8 mouse cellular contexts compared by ENCODE assay signal in genomic region chr9:54980674-54981073, GRCm38 (mm10). TPM values are rescaled to one million over a fixed set of nuclear protein-coding genes. Genes with fewer than 3 reads are reported as not detected.
DNase-seq lines count a peak whose midpoint lies in the region; ATAC-seq and TF ChIP-seq lines count a peak whose summit lies in the region.

Chrna5 (plus strand) TSS chr9:54980880.

- no peak for TF ChIP-seq EP300 in heart, adult 2 months (IDR thresholded peaks at IDR 0.05; ENCODE audit: insufficient read depth, low read depth, low read length)
- TF ChIP-seq EP300 in ES-Bruce4 (IDR thresholded peaks at IDR 0.05; ENCODE audit: insufficient read depth, low read depth, low read length): no peak

- H3K36me3 ChIP-seq in heart, adult 2 months (ENCODE audit: control insufficient read depth, insufficient read depth, low read length): no peaks in the 10 kb centered on the region; the same call in 1 of the 2 replicates
- no peaks in the 10 kb centered on the region for H3K36me3 ChIP-seq in ES-Bruce4 (ENCODE audit: control insufficient read depth, insufficient read depth, low read length, poor library complexity, severe bottlenecking)
- H3K36me3 ChIP-seq in forebrain, embryonic 16.5 days (ENCODE audit: control insufficient read depth, insufficient read depth): no peaks in the 10 kb centered on the region
- no peaks in the 10 kb centered on the region for H3K36me3 ChIP-seq in liver, embryonic 16.5 days (ENCODE audit: control insufficient read depth, insufficient read depth)

- H3K9me3 ChIP-seq in ES-Bruce4 (replicated peaks; ENCODE audit: control insufficient read depth, insufficient read depth, low read length, poor library complexity, severe bottlenecking): no peaks in the 10 kb centered on the region
- no peaks in the 10 kb centered on the region for H3K9me3 ChIP-seq in forebrain, embryonic 16.5 days (ENCODE audit: control insufficient read depth, low read length)
- no peaks in the 10 kb centered on the region for H3K9me3 ChIP-seq in liver, embryonic 16.5 days (replicated peaks; ENCODE audit: control insufficient read depth, low read length)

- H3K9ac ChIP-seq in heart, adult 2 months (ENCODE audit: low read depth, low read length): no peak within 1 kb of the TSS
- peak within 1 kb of the TSS; percentile 51 for H3K9ac ChIP-seq in ES-Bruce4 (ENCODE audit: low read depth, poor library complexity, severe bottlenecking)
- H3K9ac ChIP-seq in forebrain, embryonic 16.5 days (replicated peaks; ENCODE audit: low read depth, low read length): peak within 1 kb of the TSS; percentile 62
- no peak within 1 kb of the TSS for H3K9ac ChIP-seq in liver, embryonic 16.5 days (ENCODE audit: low read depth, low read length)

- no peak for TF ChIP-seq CTCF in heart, adult 2 months (IDR thresholded peaks at IDR 0.05)
- TF ChIP-seq CTCF in ES-Bruce4 (IDR thresholded peaks at IDR 0.05; ENCODE audit: low read depth, low read length): no peak

- no peak within 1 kb of the TSS for H3K27ac ChIP-seq in heart, adult 2 months
- H3K27ac ChIP-seq in ES-Bruce4 (ENCODE audit: insufficient read depth, low read length): no peak within 1 kb of the TSS
- no peak within 1 kb of the TSS for H3K27ac ChIP-seq in forebrain, embryonic 16.5 days (ENCODE audit: low read length)
- no peak within 1 kb of the TSS for H3K27ac ChIP-seq in liver, embryonic 16.5 days (ENCODE audit: low read length)

- no peak for DNase-seq in heart, adult 2 months
- no peak for DNase-seq in heart, postnatal 10 days
- DNase-seq in urinary bladder, adult 2 months (ENCODE audit: low spot score): no peak
- DNase-seq in left cerebral cortex, adult 8-10 months (ENCODE audit: low spot score in 2 of 2): no peak

- peaks cover 16% of the 10 kb centered on the region for H3K27me3 ChIP-seq in heart, adult 2 months (ENCODE audit: control insufficient read depth, insufficient read depth, low read length)
- H3K27me3 ChIP-seq in ES-Bruce4 (ENCODE audit: control insufficient read depth, insufficient read depth, low read length, poor library complexity, severe bottlenecking): peaks cover 13% of the 10 kb centered on the region
- H3K27me3 ChIP-seq in forebrain, embryonic 16.5 days (replicated peaks; ENCODE audit: control insufficient read depth, insufficient read depth, low read length): peaks cover 19% of the 10 kb centered on the region
- peaks cover 35% of the 10 kb centered on the region for H3K27me3 ChIP-seq in liver, embryonic 16.5 days (ENCODE audit: control insufficient read depth, insufficient read depth, low read depth, low read length)

- intact Hi-C loops in heart, adult 2 months (cut with DNase I): no loop called here
- intact Hi-C loops in heart, postnatal 10 days (cut with DNase I): no loop called here

- WGBS in heart, adult 2 months: 67% methylated on average over 8 of the region's 8 CpGs
- 62% methylated on average over 8 of the region's 8 CpGs for WGBS in forebrain, embryonic 16.5 days
- WGBS in liver, embryonic 16.5 days (ENCODE audit: insufficient replicate concordance): 54% methylated on average over 8 of the region's 8 CpGs

- ATAC-seq in forebrain, embryonic 16.5 days: no peak
- no peak for ATAC-seq in liver, embryonic 16.5 days (ENCODE audit: low read depth)
- ATAC-seq in cerebellum, adult (ENCODE audit: insufficient number of reproducible peaks, low FRiP score, low TSS enrichment): no peak

- no peak for TF ChIP-seq POLR2A in heart, adult 2 months (IDR thresholded peaks at IDR 0.05; ENCODE audit: insufficient read depth, low read depth, low read length)
- TF ChIP-seq POLR2A in ES-Bruce4 (IDR thresholded peaks at IDR 0.05; ENCODE audit: insufficient read depth, low read length): no peak

- peak within 1 kb of the TSS; percentile 31 for H3K4me3 ChIP-seq in heart, adult 2 months
- H3K4me3 ChIP-seq in ES-Bruce4 (ENCODE audit: low read depth, low read length): peak within 1 kb of the TSS; percentile 81
- H3K4me3 ChIP-seq in forebrain, embryonic 16.5 days (replicated peaks; ENCODE audit: low read length): peak within 1 kb of the TSS; percentile 67
- H3K4me3 ChIP-seq in liver, embryonic 16.5 days (ENCODE audit: low read depth, low read length): peak within 1 kb of the TSS; percentile 59

- H3K79me2 ChIP-seq in heart, adult 2 months (replicated peaks; ENCODE audit: control insufficient read depth, insufficient read depth, low read length): no peaks in the 10 kb centered on the region

- H3K4me2 ChIP-seq in forebrain, embryonic 16.5 days (ENCODE audit: low read length): peak within 1 kb of the TSS; percentile 90
- peak within 1 kb of the TSS; percentile 70 for H3K4me2 ChIP-seq in liver, embryonic 16.5 days (ENCODE audit: low read depth, low read length)

- peaks cover 3% of the 10 kb centered on the region for H3K4me1 ChIP-seq in heart, adult 2 months (ENCODE audit: control insufficient read depth, insufficient read depth, low read length)
- peaks cover 2% of the 10 kb centered on the region for H3K4me1 ChIP-seq in ES-Bruce4 (ENCODE audit: control insufficient read depth, insufficient read depth, low read length)
- H3K4me1 ChIP-seq in forebrain, embryonic 16.5 days (replicated peaks; ENCODE audit: control insufficient read depth, insufficient read depth, low read length): peaks cover 10% of the 10 kb centered on the region
- H3K4me1 ChIP-seq in liver, embryonic 16.5 days (ENCODE audit: control insufficient read depth, low read depth, low read length): peaks cover 2% of the 10 kb centered on the region

RNA-seq across cellular contexts. Expression of gene Chrna5, which starts in this region (rescaled TPM):
- not detected for total RNA-seq in heart, adult 2 months (2021)
- polyA plus RNA-seq in heart, adult 2 months (2012; rRNA removed): 0.15 TPM in 1 of 2 replicates, not detected in the other
- not detected for total RNA-seq in heart, postnatal 10 days (2021)
- 0.55 and 1.2 TPM in 2 replicates for polyA plus RNA-seq in ES-Bruce4 (2011; ENCODE audit: insufficient read depth, insufficient read length, low read depth, missing spikeins)
- 0.85 and 1.2 TPM in 2 replicates for polyA plus RNA-seq in forebrain, embryonic 16.5 days (2015; fragmentation: Nextera tagmentation; extraction: Ambion mirVana)
- polyA plus RNA-seq in liver, embryonic 16.5 days (2015; fragmentation: Nextera tagmentation; extraction: Ambion mirVana): not detected in 2 replicates
- polyA plus RNA-seq in urinary bladder, adult 2 months (2012; rRNA removed): 0.03 and 0.10 TPM in 2 replicates
- total RNA-seq in left cerebral cortex, adult 8-10 months (2022): 1 to 10 TPM; 3.7 to 5.8 (median 5.1) TPM

Comparison
In these comparisons a context has a peak if more than half of its experiments do, and no peak if none do; other contexts are left out.
1. RNA of gene Chrna5 (total RNA-seq): 3.7 to 5.8 TPM in left cerebral cortex, adult 8-10 months; not detected in heart, postnatal 10 days and not detected in heart, adult 2 months; every median in the first group is over 4 times any median in the second.
2. H3K4me3 ChIP-seq: peak in every context shown above with its lines; median percentile 81 in ES-Bruce4; 67 in forebrain, embryonic 16.5 days; 59 in liver, embryonic 16.5 days; 31 in heart, adult 2 months.
3. H3K9ac ChIP-seq: peak in ES-Bruce4 (single experiment) and forebrain, embryonic 16.5 days (single experiment); none in heart, adult 2 months (single experiment) and liver, embryonic 16.5 days (single experiment).